Mouse (Mus musculus) lung, adult 2 months (tissue): ENCODE data around the gene Gm4450.
"Not testable (repeated sequence)": the region's sequence is repeated elsewhere in the genome, so short reads cannot be mapped to it uniquely, and the experiment has no call there.

ENCODE experiments used
- CTCF ChIP-seq: fragments of 200-500 bp; IDR thresholded peaks from 2 replicates; pipeline ENCODE4 v1.5.1; 2011; ENCODE audit warnings: mild to moderate bottlenecking, low read length, control low read depth; ENCODE audit not compliant: insufficient read depth
- POLR2A ChIP-seq: fragments of 200-500 bp; IDR thresholded peaks from 2 replicates; pipeline ENCODE4 v1.6.1; 2011; ENCODE audit warnings: low read depth, mild to moderate bottlenecking, control low read depth, low read length, borderline replicate concordance; ENCODE audit errors: extremely low read depth

DNA sequence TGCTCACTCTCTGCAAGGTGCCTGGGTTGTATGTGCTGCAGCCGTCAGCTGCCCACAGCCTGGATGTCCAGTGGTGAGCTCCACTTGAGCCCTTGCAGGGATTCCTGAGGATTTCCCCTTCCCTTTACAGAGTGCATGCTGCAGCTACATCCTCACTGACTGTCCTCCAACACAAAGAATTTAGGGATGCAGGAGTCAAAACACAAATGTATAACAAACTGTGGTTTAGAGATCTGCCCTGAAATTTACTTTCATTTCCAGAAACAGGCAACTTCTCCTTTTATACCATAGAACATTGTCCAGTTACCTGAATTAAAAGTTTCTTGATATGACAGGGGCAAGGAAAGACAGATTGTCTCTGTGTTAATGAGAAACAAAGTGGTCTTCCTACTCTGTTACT, 13.0 kb downstream of the Gm4450 start:
- not testable (repeated sequence) for TF ChIP-seq POLR2A, CTCF
